Comparison of ENCODE assay signal across 8 mouse cellular contexts in the genomic region with DNA sequence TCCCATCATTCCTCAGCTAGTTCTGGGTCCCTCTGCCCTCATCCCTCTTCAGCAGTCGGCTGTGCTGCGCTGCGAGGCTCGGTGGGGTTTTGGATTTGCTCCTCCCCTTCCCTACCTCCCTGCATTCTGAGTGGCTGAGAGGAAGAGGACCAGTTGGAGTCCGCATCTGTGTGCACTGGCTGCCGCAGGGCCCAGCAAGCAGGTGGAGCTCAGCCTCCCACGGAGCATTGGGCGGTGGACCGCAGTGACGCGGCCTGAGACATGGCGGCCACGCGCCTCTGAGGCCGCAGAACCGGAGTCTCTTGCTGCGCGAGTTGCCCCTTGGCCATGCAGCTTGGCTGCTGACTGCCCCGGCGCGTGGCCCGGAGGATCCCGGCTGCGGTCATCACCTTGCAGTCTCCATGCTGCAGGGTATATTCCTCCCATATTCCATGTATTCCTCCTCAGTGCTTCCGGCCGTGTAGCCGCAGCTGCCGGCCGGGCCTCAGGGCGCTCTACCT. TPM values are rescaled to one million over a fixed set of nuclear protein-coding genes. Genes with fewer than 3 reads are reported as not detected.
DNase-seq lines count a peak whose midpoint lies in the region; ATAC-seq lines count a peak whose summit lies in the region.

A gene (plus strand): TSS at position 54 of the 500 bp plus-strand sequence.

- peak within 1 kb of the TSS; percentile 83 to 86 for H3K4me3 ChIP-seq in heart, embryonic 14.5 days (ENCODE audit: control insufficient read depth in 1 of 2, insufficient read depth in 1 of 2, low read depth in 1 of 2, low read length in 2 of 2)
- H3K4me3 ChIP-seq in liver, embryonic 12.5 days, result peak within 1 kb of the TSS; percentile 60
- peak within 1 kb of the TSS; percentile 66 for H3K4me3 ChIP-seq in stomach, embryonic 15.5 days (replicated peaks)

- ATAC-seq in heart, embryonic 14.5 days (ENCODE audit: insufficient number of reproducible peaks, insufficient read depth, low FRiP score, low read depth), result peak; percentile 86
- peak; percentile 98 for ATAC-seq in liver, embryonic 12.5 days
- peak; percentile 100 for ATAC-seq in stomach, embryonic 15.5 days (ENCODE audit: insufficient read depth, low FRiP score, low read depth)

- peak; percentile 66 for DNase-seq in CD4-positive, CD25-positive, alpha-beta regulatory T cell, adult 2 months (ENCODE audit: low read depth, low spot score)
- DNase-seq in c-Kit-negative CD71-positive TER-119-positive erythroid progenitor cells, embryonic 14.5 days (ENCODE audit: low read depth, low spot score), result peak; percentile 8
- peak; percentile 17 for DNase-seq in fibroblast of lung, adult 2 months (ENCODE audit: low read depth)
- DNase-seq in kidney, postnatal 14 days, result peak; percentile 84
- peak; percentile 52 to 53 for DNase-seq in natural killer cell, adult 2 months (ENCODE audit: low spot score in 2 of 2)

- no peaks in the 10 kb centered on the region for H3K27me3 ChIP-seq in heart, embryonic 14.5 days (ENCODE audit: control insufficient read depth, insufficient read depth, low read length)
- no peaks in the 10 kb centered on the region for H3K27me3 ChIP-seq in liver, embryonic 12.5 days (replicated peaks)
- H3K27me3 ChIP-seq in stomach, embryonic 15.5 days (replicated peaks), result no peaks in the 10 kb centered on the region

- peak within 1 kb of the TSS; percentile 82 for H3K4me2 ChIP-seq in heart, embryonic 14.5 days (ENCODE audit: low read length)
- peak within 1 kb of the TSS; percentile 76 for H3K4me2 ChIP-seq in liver, embryonic 12.5 days
- H3K4me2 ChIP-seq in stomach, embryonic 15.5 days, result peak within 1 kb of the TSS; percentile 89

- peaks cover 0 to 10% of the 10 kb centered on the region in 2 experiments; a peak in 1 of 4 replicates for H3K4me1 ChIP-seq in heart, embryonic 14.5 days (ENCODE audit: control insufficient read depth in 2 of 2, insufficient read depth in 2 of 2, low read length in 2 of 2)
- H3K4me1 ChIP-seq in liver, embryonic 12.5 days, result peaks cover 7% of the 10 kb centered on the region; the same call in 1 of the 2 replicates
- peaks cover 4% of the 10 kb centered on the region; the same call in 1 of the 2 replicates for H3K4me1 ChIP-seq in stomach, embryonic 15.5 days

- H3K36me3 ChIP-seq in heart, embryonic 14.5 days (ENCODE audit: control insufficient read depth, insufficient read depth, low read length), result no peaks in the 10 kb centered on the region
- no peaks in the 10 kb centered on the region for H3K36me3 ChIP-seq in liver, embryonic 12.5 days
- H3K36me3 ChIP-seq in stomach, embryonic 15.5 days, result no peaks in the 10 kb centered on the region

- no peaks in the 10 kb centered on the region for H3K9me3 ChIP-seq in heart, embryonic 14.5 days (ENCODE audit: control insufficient read depth, low read length)
- H3K9me3 ChIP-seq in liver, embryonic 12.5 days (replicated peaks), result no peaks in the 10 kb centered on the region
- H3K9me3 ChIP-seq in stomach, embryonic 15.5 days, result no peaks in the 10 kb centered on the region

- peak within 1 kb of the TSS; percentile 81 for H3K9ac ChIP-seq in heart, embryonic 14.5 days (ENCODE audit: low read length)
- peak within 1 kb of the TSS; percentile 66 for H3K9ac ChIP-seq in liver, embryonic 12.5 days
- H3K9ac ChIP-seq in stomach, embryonic 15.5 days, result peak within 1 kb of the TSS; percentile 20

- peak within 1 kb of the TSS; percentile 71 to 82 for H3K27ac ChIP-seq in heart, embryonic 14.5 days (replicated peaks in 1 of 2; ENCODE audit: control insufficient read depth in 1 of 2, insufficient read depth in 1 of 2, low read depth in 2 of 2, low read length in 2 of 2)
- H3K27ac ChIP-seq in liver, embryonic 12.5 days, result no peak within 1 kb of the TSS
- peak within 1 kb of the TSS; percentile 45; the same call in 1 of the 2 replicates for H3K27ac ChIP-seq in stomach, embryonic 15.5 days

- under 1% methylated on average over 30 of the region's 30 CpGs for WGBS in heart, embryonic 14.5 days
- WGBS in liver, embryonic 12.5 days (ENCODE audit: insufficient replicate concordance), result 1% methylated on average over 30 of the region's 30 CpGs
- WGBS in stomach, embryonic 15.5 days, result under 1% methylated on average over 30 of the region's 30 CpGs

RNA-seq across cellular contexts. Expression of the gene that starts here (rescaled TPM):
- polyA plus RNA-seq in heart, embryonic 14.5 days (2014; fragmentation: Nextera tagmentation; extraction: Ambion mirVana), result 6.4 and 7.2 TPM in 2 replicates
- polyA plus RNA-seq in liver, embryonic 12.5 days (2016; fragmentation: Nextera tagmentation; extraction: Ambion mirVana), result 1.5 and 2.1 TPM in 2 replicates
- 11.9 and 12.9 TPM in 2 replicates for polyA plus RNA-seq in stomach, embryonic 15.5 days (2015; fragmentation: Nextera tagmentation; extraction: Ambion mirVana)

Comparison
In these comparisons a context has a peak if more than half of its experiments do, and no peak if none do; other contexts are left out.
1. DNase-seq: peak in every context shown above with its lines; median percentile 84 in kidney, postnatal 14 days; 66 in CD4-positive, CD25-positive, alpha-beta regulatory T cell, adult 2 months; 52 in natural killer cell, adult 2 months; 17 in fibroblast of lung, adult 2 months; 8 in c-Kit-negative CD71-positive TER-119-positive erythroid progenitor cells, embryonic 14.5 days.
2. H3K9ac ChIP-seq: peak in every context shown above with its lines; median percentile 81 in heart, embryonic 14.5 days; 66 in liver, embryonic 12.5 days; 20 in stomach, embryonic 15.5 days.